Mouse (Mus musculus): ENCODE measurements at regions not wholly inside any gene's neighbourhood (a gene's known extent, or its start where the extent isn't known, plus 50 kb on each side); places are given as distances from the start of the nearest gene placed in this dataset.

GRCm38 (mm10) chr1:64222475-64222874 lies 100.4 kb upstream of the Klf7 start:
- TF ChIP-seq POLR2A (IDR thresholded peaks at IDR 0.05; ENCODE audit: extremely low read depth, insufficient read depth, low read length) (no peak), CTCF (IDR thresholded peaks at IDR 0.05; ENCODE audit: extremely low read depth, insufficient read depth, low read length) (no peak)
